Mouse (Mus musculus) E14TG2a.4 (cell line): ENCODE results near the gene Gipc2.

ENCODE experiments used
- CTCF ChIP-seq: conservative IDR thresholded peaks from 2 replicates; pipeline ENCODE4 v1.5.1; 2014; ENCODE audit warnings: low read length
- NANOG ChIP-seq: IDR thresholded peaks from 2 replicates; pipeline ENCODE4 v1.6.1; 2014; ENCODE audit warnings: borderline replicate concordance, low read length, mixed read lengths
- POU5F1 ChIP-seq: IDR thresholded peaks from 2 replicates; pipeline ENCODE4 v1.6.1; 2014; ENCODE audit warnings: low read length, borderline replicate concordance

GRCm38 (mm10) chr3:152066696-152067095 lies 99.3 kb downstream of the Gipc2 start:
- TF ChIP-seq CTCF (0 out of 2 replicates have a peak, but pooled peaks have one; percentile 8), POU5F1 (no peak), NANOG (no peak)
